Mouse (Mus musculus) kidney, postnatal 0 days (tissue): ENCODE results near the gene Fbln5. TPM values are rescaled to one million over a fixed set of nuclear protein-coding genes. Genes with fewer than 3 reads are reported as not detected.

ENCODE experiments used
- ATAC-seq: fragments of 200-750 bp; cut with Nextera tagmentation; replicated peaks from 2 replicates; pipeline ENCODE4 v1.8.0; 2017; ENCODE audit warnings: low read depth, moderate number of reproducible peaks, moderate TSS enrichment, moderate library complexity; ENCODE audit not compliant: low FRiP score
- DNase-seq: peaks from one replicate; pipeline ENCODE4 v3.0.0-alpha.2; 2016; ENCODE audit warnings: low spot score
- H3K27ac ChIP-seq: fragments of 300-500 bp; sonication (generic); 2 replicates; pipeline ENCODE4 v1.5.1; 2014; ENCODE audit warnings: mild to moderate bottlenecking
- H3K27me3 ChIP-seq: fragments of 300-500 bp; sonication (generic); 2 replicates; pipeline ENCODE4 v1.6.1; 2014; ENCODE audit warnings: low read length, mixed read lengths; ENCODE audit not compliant: insufficient read depth
- H3K36me3 ChIP-seq: fragments of 300-500 bp; sonication (generic); 2 replicates; pipeline ENCODE4 v1.6.1; 2014; ENCODE audit warnings: low read length, mixed read lengths; ENCODE audit not compliant: insufficient read depth
- H3K4me1 ChIP-seq: fragments of 300-500 bp; sonication (generic); replicated peaks from 2 replicates; pipeline ENCODE4 v1.6.1; 2014; ENCODE audit warnings: antibody characterized with exemption, low read length, mixed read lengths; ENCODE audit not compliant: insufficient read depth
- H3K4me2 ChIP-seq: fragments of 300-500 bp; sonication (generic); 2 replicates; pipeline ENCODE4 v1.6.1; 2014; ENCODE audit warnings: mild to moderate bottlenecking, low read length, moderate library complexity, mixed read lengths
- H3K4me3 ChIP-seq: fragments of 300-500 bp; sonication (generic); replicated peaks from 2 replicates; pipeline ENCODE4 v1.5.1; 2014; ENCODE audit warnings: low read depth, low read length
- H3K9ac ChIP-seq: fragments of 300-500 bp; sonication (generic); 2 replicates; pipeline ENCODE4 v1.6.1; 2014; ENCODE audit warnings: low read depth, low read length
- H3K9me3 ChIP-seq: fragments of 300-500 bp; sonication (generic); replicated peaks from 2 replicates; pipeline ENCODE4 v1.6.1; 2016; ENCODE audit warnings: low read length, inconsistent platforms, mixed read lengths
- CTCF ChIP-seq: IDR thresholded peaks from 2 replicates; pipeline ENCODE4 v1.5.1; 2016; ENCODE audit warnings: antibody characterized with exemption, low read depth, mild to moderate bottlenecking, moderate library complexity
- WGBS: fragments of 180-500 bp; shearing (Covaris S2); extraction: QIAGEN DNeasy Blood & Tissue Kit; methylation state at CpG from one replicate; pipeline ENCODE4 v1.1.7; 2014; 5-methylcytosine and 5-hydroxymethylcytosine counted together
- polyA plus RNA-seq: library from polyadenylated mRNA; unstranded; fragments of >200 nt; fragmentation: Nextera tagmentation; extraction: Ambion mirVana; gene quantifications from 2 replicates; pipeline ENCODE4 v1.2.1, GENCODE M21; 2015

Gene Fbln5
- polyA plus RNA-seq, 1 experiment from 2014 or later = 162 TPM

DNA sequence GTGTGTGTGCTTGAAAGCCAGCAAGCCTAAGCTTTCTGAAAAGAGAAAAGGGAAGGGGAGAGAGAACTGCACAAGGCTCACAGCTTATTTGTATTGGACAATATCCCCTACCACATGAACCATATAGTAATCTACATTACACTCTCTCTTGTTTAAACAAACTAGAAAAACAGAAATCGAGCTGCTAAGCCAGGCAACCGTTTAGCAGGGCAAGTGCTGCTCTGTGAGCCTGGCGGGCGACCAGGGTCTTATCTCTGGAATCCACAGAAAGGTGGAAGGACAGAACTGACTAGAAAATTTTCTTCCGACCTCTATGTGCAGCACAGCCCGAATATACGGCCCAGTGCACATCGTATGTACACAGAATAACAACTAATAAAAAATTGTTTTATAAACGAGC lies 32.5 kb upstream of the Fbln5 start:
- Histone ChIP-seq H3K4me1 (no peaks in the 10 kb centered on the region), H3K4me3 (no peak overlapping the region), H3K36me3 (peaks cover 7% of the 10 kb centered on the region; the same call in 1 of the 2 replicates), H3K9me3 (no peaks in the 10 kb centered on the region), H3K27me3 (no peaks in the 10 kb centered on the region), H3K4me2 (no peak overlapping the region), H3K27ac (no peak overlapping the region), H3K9ac (no peak overlapping the region)
- no peak for TF ChIP-seq CTCF
- DNase-seq = no peak
- WGBS = 61% methylated on average over 9 of the region's 9 CpGs
- ATAC-seq = no peak; the same call in 1 of the 2 replicates

DNA sequence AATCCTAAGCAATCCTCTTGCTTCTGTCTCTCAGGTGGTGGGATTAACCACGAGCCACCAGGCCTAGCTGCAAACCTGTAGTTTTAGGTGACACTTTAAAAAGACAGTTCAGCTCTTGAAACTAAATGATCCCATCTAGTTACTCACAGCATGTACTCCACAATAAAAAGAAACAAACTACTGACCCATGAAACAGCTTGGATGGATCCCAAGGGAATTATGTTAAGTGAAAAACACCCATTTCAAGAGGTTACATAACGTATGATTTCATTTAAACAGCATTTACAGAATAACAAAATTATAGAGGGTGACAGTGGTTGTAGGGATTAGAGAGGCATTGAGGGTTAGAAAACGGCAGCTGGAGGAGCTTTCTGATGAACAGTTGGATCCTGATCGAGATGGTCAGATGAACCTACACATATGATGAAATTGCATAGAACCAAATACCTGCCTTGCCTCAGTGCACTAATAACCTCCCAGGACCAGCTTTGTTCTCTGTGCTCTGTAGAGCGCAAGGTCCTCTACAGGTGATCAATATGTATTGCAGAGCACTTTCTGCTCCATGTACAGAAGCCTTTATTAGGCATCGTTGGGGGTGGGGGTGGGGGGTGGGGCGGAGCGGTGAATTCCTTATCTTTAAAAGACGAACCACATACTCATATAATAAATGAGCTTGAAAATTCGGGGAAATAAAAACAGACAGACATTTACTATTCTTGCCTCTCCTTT lies 17.9 kb upstream of the Fbln5 start:
- peak; percentile 18; the same call in 1 of the 2 replicates for TF ChIP-seq CTCF
- Histone ChIP-seq H3K27me3 (no peaks in the 10 kb centered on the region), H3K4me3 (no peak overlapping the region), H3K9me3 (no peaks in the 10 kb centered on the region), H3K27ac (no peak overlapping the region), H3K9ac (no peak overlapping the region), H3K4me2 (no peak overlapping the region), H3K4me1 (no peaks in the 10 kb centered on the region), H3K36me3 (peaks cover 17% of the 10 kb centered on the region)
- WGBS = 88% methylated on average over 10 of the region's 10 CpGs
- DNase-seq (no peak), ATAC-seq (no peak)

DNA sequence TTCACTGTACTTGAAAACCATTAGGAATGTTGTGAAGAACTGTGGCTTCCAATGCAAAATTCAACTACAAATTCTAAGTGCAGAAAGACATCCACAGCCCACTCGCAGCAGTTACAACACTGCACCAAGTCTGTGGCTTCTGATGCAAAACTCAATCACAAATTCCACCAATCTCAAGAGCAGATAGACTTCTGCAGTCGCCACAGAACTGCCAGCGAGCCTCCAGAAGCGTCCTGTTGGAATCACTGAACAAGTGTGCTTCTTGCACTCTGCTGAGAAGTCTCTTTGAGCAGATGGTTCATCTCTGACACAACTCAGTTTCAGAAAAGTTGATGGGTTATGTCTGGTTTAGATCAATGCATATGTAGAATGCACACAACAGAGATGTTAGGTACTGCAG lies 15.9 kb upstream of the Fbln5 start:
- Histone ChIP-seq H3K4me2 (no peak overlapping the region), H3K9me3 (no peaks in the 10 kb centered on the region), H3K27ac (no peak overlapping the region), H3K36me3 (peaks cover 17% of the 10 kb centered on the region), H3K27me3 (no peaks in the 10 kb centered on the region), H3K4me3 (no peak overlapping the region), H3K4me1 (peaks cover 2% of the 10 kb centered on the region; the same call in 1 of the 2 replicates), H3K9ac (no peak overlapping the region)
- DNase-seq = no peak
- no peak for ATAC-seq
- TF ChIP-seq CTCF = no peak
- WGBS = 85% methylated on average over 4 of the region's 4 CpGs

DNA sequence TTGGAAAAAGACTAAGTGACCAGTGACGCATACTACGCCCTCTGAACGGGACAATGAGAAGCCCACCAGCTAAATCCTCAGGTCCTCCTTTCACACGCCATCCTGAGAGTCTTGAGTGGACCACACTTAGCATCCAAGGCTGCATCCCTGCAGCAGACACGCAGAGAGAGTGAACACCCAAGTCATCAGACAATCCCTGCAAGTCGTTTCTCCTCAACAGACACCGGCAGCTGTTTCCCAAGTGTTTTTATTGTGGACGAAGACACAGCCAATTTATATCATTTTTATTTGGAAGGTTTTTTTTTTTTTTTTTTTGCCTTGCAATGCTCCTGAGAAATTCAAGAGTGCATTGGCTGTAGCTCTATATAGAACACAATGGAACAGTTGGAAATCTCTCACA lies 14.9 kb upstream of the Fbln5 start:
- TF ChIP-seq CTCF = no peak

DNA sequence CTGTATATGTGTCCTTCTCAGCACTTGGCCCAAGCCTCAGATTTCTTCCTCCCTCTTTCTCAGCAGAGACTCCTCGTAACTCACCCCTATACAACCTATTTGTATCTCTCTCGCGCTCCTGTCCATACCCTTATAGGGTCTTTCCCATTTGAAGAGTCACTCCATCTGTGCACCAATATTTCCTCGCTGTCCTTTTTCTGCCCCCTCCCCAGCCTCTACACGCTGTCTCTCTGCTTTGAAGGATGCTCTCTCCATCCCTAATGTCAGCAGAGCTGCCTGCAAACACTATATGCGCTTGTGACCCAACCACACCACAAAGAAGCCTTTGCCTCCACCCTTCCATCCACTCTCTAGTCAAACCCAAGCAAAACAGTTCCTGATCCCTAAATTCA lies 14.3 kb upstream of the Fbln5 start:
- no peak overlapping the region for H3K4me2 ChIP-seq
- H3K9ac ChIP-seq = no peak overlapping the region
- no peak overlapping the region for H3K27ac ChIP-seq
- no peak overlapping the region for H3K4me3 ChIP-seq
- ATAC-seq = no peak
- no peaks in the 10 kb centered on the region for H3K9me3 ChIP-seq
- H3K27me3 ChIP-seq = no peaks in the 10 kb centered on the region
- no peak for DNase-seq
- WGBS = 68% methylated on average over 6 of the region's 6 CpGs
- peaks cover 2% of the 10 kb centered on the region; the same call in 1 of the 2 replicates for H3K4me1 ChIP-seq
- TF ChIP-seq CTCF = no peak
- peaks cover 11% of the 10 kb centered on the region; the same call in 1 of the 2 replicates for H3K36me3 ChIP-seq

More for the DNA sequence above, 14.9 kb upstream of the Fbln5 start:
- peak; percentile 54 for DNase-seq
- no peak overlapping the region for H3K27ac ChIP-seq
- peaks cover 17% of the 10 kb centered on the region for H3K36me3 ChIP-seq
- no peak overlapping the region for H3K4me2 ChIP-seq
- H3K27me3 ChIP-seq = no peaks in the 10 kb centered on the region
- no peak overlapping the region for H3K9ac ChIP-seq
- 76% methylated on average over 8 of the region's 8 CpGs for WGBS
- ATAC-seq = no peak
- no peaks in the 10 kb centered on the region for H3K9me3 ChIP-seq
- no peak overlapping the region for H3K4me3 ChIP-seq
- peaks cover 2% of the 10 kb centered on the region; the same call in 1 of the 2 replicates for H3K4me1 ChIP-seq

DNA sequence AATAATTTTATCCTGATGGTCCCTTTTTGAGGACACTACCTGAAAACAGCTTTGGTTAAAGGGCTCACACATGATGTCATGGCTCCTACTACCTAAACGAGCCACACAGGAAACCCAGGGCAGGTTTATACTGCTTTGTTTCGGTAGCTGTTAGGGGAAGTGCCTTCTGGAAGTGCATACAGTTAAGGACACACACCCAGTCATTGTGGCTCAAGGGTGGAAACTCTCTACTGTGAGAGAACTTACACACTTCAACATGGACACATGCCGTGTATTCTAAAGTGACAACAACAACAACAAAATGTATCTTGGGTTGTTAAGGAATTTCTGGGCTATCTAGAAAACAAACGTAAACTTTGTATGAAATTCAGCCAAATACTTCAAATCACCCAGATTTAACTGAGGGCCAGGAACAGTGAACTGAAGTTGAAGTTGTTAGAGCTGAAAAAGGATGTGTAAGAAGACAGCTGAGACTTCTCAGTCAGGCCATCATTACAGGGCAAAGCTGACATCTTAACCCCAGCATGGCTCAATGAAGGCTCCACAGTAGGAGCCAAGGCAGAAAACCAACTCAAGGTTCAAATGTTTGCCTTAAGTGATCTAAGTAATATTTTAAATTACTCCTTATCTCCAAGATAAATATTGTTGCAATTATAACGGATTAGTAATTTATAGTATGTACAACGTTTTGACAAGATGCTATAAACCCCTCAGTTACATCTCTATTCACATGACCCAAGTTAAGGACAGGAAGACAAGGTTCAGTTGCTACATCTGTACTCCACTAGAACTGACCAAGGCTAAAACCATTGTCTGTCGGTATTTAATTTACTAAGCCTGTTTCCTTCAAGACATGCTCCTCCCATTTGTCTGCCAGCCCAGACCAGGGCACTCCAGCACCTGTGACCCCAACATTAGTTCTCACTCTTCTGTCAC lies 13.6 kb upstream of the Fbln5 start:
- peak; percentile 80 for ATAC-seq

More for the DNA sequence above, 13.6 kb upstream of the Fbln5 start:
- peaks cover 2% of the 10 kb centered on the region; the same call in 1 of the 2 replicates for H3K4me1 ChIP-seq
- H3K27ac ChIP-seq = peak overlapping the region; percentile 66; the same call in 1 of the 2 replicates
- TF ChIP-seq CTCF = no peak
- WGBS = 48% methylated on average over 7 of the region's 7 CpGs
- H3K4me3 ChIP-seq = no peak overlapping the region
- no peaks in the 10 kb centered on the region for H3K27me3 ChIP-seq
- H3K9ac ChIP-seq = no peak overlapping the region
- H3K36me3 ChIP-seq = peaks cover 5% of the 10 kb centered on the region; the same call in 1 of the 2 replicates
- no peak overlapping the region for H3K4me2 ChIP-seq
- no peaks in the 10 kb centered on the region for H3K9me3 ChIP-seq
- peak; percentile 91 for DNase-seq
